Mouse (Mus musculus) heart, embryonic 10.5 days (tissue): Measurements from ENCODE around the gene Arsb. TPM values are rescaled to one million over a fixed set of nuclear protein-coding genes. Genes with fewer than 3 reads are reported as not detected.

Source experiments
- DNase-seq: peaks from one replicate; pipeline ENCODE4 v3.0.0-alpha.2; 2017; ENCODE audit warnings: low spot score
- H3K27ac ChIP-seq: fragments of 300-500 bp; sonication (generic); 2 replicates; pipeline ENCODE4 v1.5.1; 2016; ENCODE audit warnings: mild to moderate bottlenecking
- H3K27me3 ChIP-seq: fragments of 300-500 bp; sonication (generic); 2 replicates; pipeline ENCODE4 v1.6.1; 2016; ENCODE audit warnings: mild to moderate bottlenecking; ENCODE audit not compliant: poor library complexity, insufficient read depth, severe bottlenecking
- H3K36me3 ChIP-seq: fragments of 300-500 bp; sonication (generic); 2 replicates; pipeline ENCODE4 v1.6.1; 2016; ENCODE audit warnings: mild to moderate bottlenecking, moderate library complexity
- H3K4me1 ChIP-seq: fragments of 300-500 bp; sonication (generic); 2 replicates; pipeline ENCODE4 v1.6.1; 2016; ENCODE audit warnings: mild to moderate bottlenecking
- H3K4me3 ChIP-seq: fragments of 300-500 bp; sonication (generic); 2 replicates; pipeline ENCODE4 v1.5.1; 2016; ENCODE audit warnings: mild to moderate bottlenecking, moderate library complexity
- H3K9me3 ChIP-seq: fragments of 300-500 bp; sonication (generic); 2 replicates; pipeline ENCODE4 v1.6.1; 2016; ENCODE audit warnings: mild to moderate bottlenecking, moderate library complexity
- WGBS: fragments of 180-500 bp; shearing (Covaris S2); methylation state at CpG from one replicate; pipeline ENCODE4 v1.1.7; 2016; 5-methylcytosine and 5-hydroxymethylcytosine counted together
- polyA plus RNA-seq: library from polyadenylated mRNA; unstranded; fragments of >200 nt; fragmentation: Nextera tagmentation; extraction: Ambion mirVana; gene quantifications from 2 replicates; pipeline ENCODE4 v1.2.1, GENCODE M21; 2016

Gene Arsb
- polyA plus RNA-seq, 1 experiment from 2014 or later: 6.3 TPM

- no peaks in the 10 kb centered on the region for H3K9me3 ChIP-seq
- H3K27me3 ChIP-seq: 0 out of 2 replicates have a peak, but pooled peaks cover 4% of the 10 kb centered on the region
- H3K27ac ChIP-seq: peak overlapping the region; percentile 44; the same call in 1 of the 2 replicates
- no peaks in the 10 kb centered on the region for H3K36me3 ChIP-seq
- no peak for DNase-seq
- peaks cover 30% of the 10 kb centered on the region for H3K4me1 ChIP-seq
- WGBS: 44% methylated on average over 7 of the region's 7 CpGs
- no peak overlapping the region for H3K4me3 ChIP-seq
Observed at GRCm38 (mm10) chr13:93930561-93931340, 159.3 kb downstream of the Arsb start.

- no peak overlapping the region for H3K4me3 ChIP-seq
- 89% methylated on average over 6 of the region's 6 CpGs for WGBS
- no peak overlapping the region for H3K27ac ChIP-seq
- H3K36me3 ChIP-seq: no peaks in the 10 kb centered on the region
- no peaks in the 10 kb centered on the region for H3K9me3 ChIP-seq
- no peak for DNase-seq
- H3K4me1 ChIP-seq: peaks cover 24% of the 10 kb centered on the region
- H3K27me3 ChIP-seq: no peaks in the 10 kb centered on the region
Observed at GRCm38 (mm10) chr13:93936455-93936854, 165.0 kb downstream of the Arsb start.

- 39% methylated on average over 2 of the region's 2 CpGs for WGBS
- no peak overlapping the region for H3K27ac ChIP-seq
- H3K4me3 ChIP-seq: no peak overlapping the region
- no peaks in the 10 kb centered on the region for H3K36me3 ChIP-seq
- no peak for DNase-seq
- H3K9me3 ChIP-seq: no peaks in the 10 kb centered on the region
- H3K27me3 ChIP-seq: no peaks in the 10 kb centered on the region
- H3K4me1 ChIP-seq: peaks cover 27% of the 10 kb centered on the region
Observed at GRCm38 (mm10) chr13:93938118-93938517, 166.7 kb downstream of the Arsb start.

- peaks cover 27% of the 10 kb centered on the region for H3K4me1 ChIP-seq
- no peak overlapping the region for H3K4me3 ChIP-seq
- no peaks in the 10 kb centered on the region for H3K9me3 ChIP-seq
- no peaks in the 10 kb centered on the region for H3K36me3 ChIP-seq
- 51% methylated on average over 6 of the region's 6 CpGs for WGBS
- no peaks in the 10 kb centered on the region for H3K27me3 ChIP-seq
- no peak for DNase-seq
- no peak overlapping the region for H3K27ac ChIP-seq
Observed at GRCm38 (mm10) chr13:93939363-93940127, 168.1 kb downstream of the Arsb start.

GRCm38 (mm10) chr13:93940742-93941531 is 169.5 kb downstream of the Arsb start:
- 78% methylated on average over 7 of the region's 7 CpGs for WGBS
- DNase-seq: no peak
- H3K4me1 ChIP-seq: peaks cover 27% of the 10 kb centered on the region
- peak overlapping the region; percentile 52; the same call in 1 of the 2 replicates for H3K27ac ChIP-seq
- H3K36me3 ChIP-seq: no peaks in the 10 kb centered on the region
- no peak overlapping the region for H3K4me3 ChIP-seq
- H3K9me3 ChIP-seq: no peaks in the 10 kb centered on the region
- H3K27me3 ChIP-seq: no peaks in the 10 kb centered on the region

GRCm38 (mm10) chr13:93950996-93951395 is 179.6 kb downstream of the Arsb start:
- no peak for DNase-seq
- H3K27ac ChIP-seq: peak overlapping the region; percentile 73
- peak overlapping the region; percentile 9; the same call in 1 of the 2 replicates for H3K4me3 ChIP-seq
- no peaks in the 10 kb centered on the region for H3K9me3 ChIP-seq
- H3K27me3 ChIP-seq: no peaks in the 10 kb centered on the region
- peaks cover 26% of the 10 kb centered on the region for H3K4me1 ChIP-seq
- WGBS: 6% methylated on average over 9 of the region's 9 CpGs
- no peaks in the 10 kb centered on the region for H3K36me3 ChIP-seq

GRCm38 (mm10) chr13:93951555-93951954 is 180.1 kb downstream of the Arsb start:
- Histone ChIP-seq H3K4me1 (peaks cover 26% of the 10 kb centered on the region), H3K4me3 (no peak overlapping the region), H3K9me3 (no peaks in the 10 kb centered on the region), H3K36me3 (no peaks in the 10 kb centered on the region), H3K27ac (peak overlapping the region; percentile 73), H3K27me3 (no peaks in the 10 kb centered on the region)
- 10% methylated on average over 6 of the region's 6 CpGs for WGBS
- no peak for DNase-seq

GRCm38 (mm10) chr13:93952466-93952865 is 181.0 kb downstream of the Arsb start:
- Histone ChIP-seq H3K36me3 (no peaks in the 10 kb centered on the region), H3K27ac (no peak overlapping the region), H3K4me1 (peaks cover 26% of the 10 kb centered on the region), H3K4me3 (no peak overlapping the region), H3K27me3 (no peaks in the 10 kb centered on the region), H3K9me3 (no peaks in the 10 kb centered on the region)
- DNase-seq: no peak
- 75% methylated on average over 4 of the region's 4 CpGs for WGBS

GRCm38 (mm10) chr13:93957907-93958306 is 186.5 kb downstream of the Arsb start:
- DNase-seq: no peak
- Histone ChIP-seq H3K4me1 (no peaks in the 10 kb centered on the region), H3K27ac (no peak overlapping the region), H3K36me3 (no peaks in the 10 kb centered on the region), H3K4me3 (no peak overlapping the region), H3K9me3 (no peaks in the 10 kb centered on the region), H3K27me3 (no peaks in the 10 kb centered on the region)
- 76% methylated on average over 8 of the region's 8 CpGs for WGBS

- no peak for DNase-seq
- H3K27ac ChIP-seq: no peak overlapping the region
- no peaks in the 10 kb centered on the region for H3K36me3 ChIP-seq
- no peaks in the 10 kb centered on the region for H3K9me3 ChIP-seq
- H3K4me1 ChIP-seq: no peaks in the 10 kb centered on the region
- H3K27me3 ChIP-seq: 0 out of 2 replicates have a peak, but pooled peaks cover 8% of the 10 kb centered on the region
- no peak overlapping the region for H3K4me3 ChIP-seq
Observed at GRCm38 (mm10) chr13:93966271-93966670, 194.8 kb downstream of the Arsb start.

GRCm38 (mm10) chr13:93967138-93967537 is 195.7 kb downstream of the Arsb start:
- DNase-seq: no peak
- no peaks in the 10 kb centered on the region for H3K4me1 ChIP-seq
- H3K27me3 ChIP-seq: 0 out of 2 replicates have a peak, but pooled peaks cover 8% of the 10 kb centered on the region
- H3K9me3 ChIP-seq: no peaks in the 10 kb centered on the region
- 72% methylated on average over 9 of the region's 9 CpGs for WGBS
- H3K4me3 ChIP-seq: no peak overlapping the region
- no peak overlapping the region for H3K27ac ChIP-seq
- no peaks in the 10 kb centered on the region for H3K36me3 ChIP-seq

GRCm38 (mm10) chr13:93970115-93970514 is 198.7 kb downstream of the Arsb start:
- Histone ChIP-seq H3K27ac (no peak overlapping the region), H3K36me3 (no peaks in the 10 kb centered on the region), H3K4me1 (no peaks in the 10 kb centered on the region), H3K4me3 (no peak overlapping the region), H3K27me3 (0 out of 2 replicates have a peak, but pooled peaks cover 8% of the 10 kb centered on the region), H3K9me3 (no peaks in the 10 kb centered on the region)
- no peak for DNase-seq
- 88% methylated on average over 5 of the region's 5 CpGs for WGBS
